Mouse (Mus musculus) G1E (cell line): ENCODE data around the gene Rfx4.

Experiments used
- CTCF ChIP-seq: IDR thresholded peaks from 2 replicates; pipeline ENCODE4 v1.5.1; 2012; ENCODE audit warnings: low read depth, low read length, inconsistent platforms, mixed read lengths
- GATA1 ChIP-seq: IDR thresholded peaks from 2 replicates; pipeline ENCODE4 v1.6.1; 2012; ENCODE audit warnings: borderline replicate concordance, low read length, inconsistent platforms, mixed read lengths

- TF ChIP-seq GATA1, result no peak
- no peak for TF ChIP-seq CTCF
These were observed 49.3 kb upstream of the Rfx4 start for GRCm38 (mm10) chr10:84706543-84706942.
